Mouse (Mus musculus) ES-Bruce4 (cell line): Measurements from ENCODE around the gene Ptprs.

Experiments used
- CTCF ChIP-seq: IDR thresholded peaks from one replicate; pipeline ENCODE4 v1.8.1; 2011; ENCODE audit warnings: low read depth, low read length
- EP300 ChIP-seq: IDR thresholded peaks from 2 replicates; pipeline ENCODE4 v1.6.1; 2011; ENCODE audit warnings: low read depth, low read length; ENCODE audit not compliant: insufficient read depth
- POLR2A ChIP-seq: IDR thresholded peaks from one replicate; pipeline ENCODE4 v1.8.1; 2011; ENCODE audit warnings: low read length; ENCODE audit not compliant: insufficient read depth

DNA sequence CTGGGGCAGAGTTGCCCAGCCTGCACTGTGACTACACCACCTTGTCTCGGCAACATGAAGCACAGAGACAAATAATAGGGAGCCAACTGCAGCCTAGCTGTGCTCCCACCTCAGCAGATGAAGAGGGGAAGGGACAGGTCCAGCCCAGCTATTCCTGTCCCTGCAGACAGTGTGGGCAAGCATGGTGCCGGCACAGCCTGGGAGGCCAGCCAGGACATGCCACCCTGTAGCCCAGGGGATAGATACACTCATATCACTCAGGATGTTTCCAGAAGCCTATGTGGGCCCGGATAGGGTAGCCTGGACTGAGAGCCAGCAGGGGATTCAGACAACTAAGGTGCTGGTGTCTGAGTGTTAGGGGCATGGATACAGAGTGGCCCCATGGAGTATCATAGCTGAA is 76.1 kb downstream of the Ptprs start:
- TF ChIP-seq POLR2A = no peak
- no peak for TF ChIP-seq EP300
- no peak for TF ChIP-seq CTCF
